Mouse (Mus musculus) testis, adult 2 months (tissue): ENCODE measurements around the gene Adap2.

Experiments
- CTCF ChIP-seq: fragments of 200-500 bp; IDR thresholded peaks from 2 replicates; pipeline ENCODE4 v1.5.1; 2012; ENCODE audit warnings: low read depth, mild to moderate bottlenecking, inconsistent platforms, low read length, moderate library complexity; ENCODE audit not compliant: control insufficient read depth, insufficient read depth, insufficient replicate concordance
- POLR2A ChIP-seq: fragments of 200-500 bp; IDR thresholded peaks from 2 replicates; pipeline ENCODE4 v1.6.1; 2012; ENCODE audit warnings: low read depth, mild to moderate bottlenecking, inconsistent platforms, low read length, moderate library complexity; ENCODE audit not compliant: control insufficient read depth

DNA sequence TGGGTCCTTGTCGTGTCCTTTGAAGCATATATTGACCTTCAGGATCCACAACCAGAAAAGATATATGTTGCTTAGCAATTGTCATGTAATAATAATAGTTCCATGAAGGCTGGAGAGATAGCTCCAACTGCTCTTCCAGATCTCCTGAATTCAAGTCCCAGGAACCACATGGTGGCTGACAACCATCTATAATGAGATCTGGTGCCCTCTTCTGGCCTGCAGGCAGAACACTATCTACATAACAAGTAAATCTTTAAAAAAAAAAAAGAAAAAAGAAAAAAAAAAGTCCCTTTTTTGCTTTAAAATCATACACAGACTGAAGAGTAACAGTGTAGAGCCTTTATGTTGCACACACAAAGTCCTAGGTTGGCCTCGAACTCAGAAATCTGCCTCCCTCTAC is 45.9 kb downstream of the Adap2 start:
- TF ChIP-seq CTCF (no peak), POLR2A (no peak)
